Mouse (Mus musculus) cerebellum, postnatal 36 days (tissue): ENCODE results near the gene Traf3.

Experiments used
- DNase-seq, 2 experiments: peaks; one replicate each; pipeline ENCODE4 v3.0.0; 2021 to 2022; ENCODE audit warnings: mixed read lengths in 2 of 2

Traf3 gene

DNA sequence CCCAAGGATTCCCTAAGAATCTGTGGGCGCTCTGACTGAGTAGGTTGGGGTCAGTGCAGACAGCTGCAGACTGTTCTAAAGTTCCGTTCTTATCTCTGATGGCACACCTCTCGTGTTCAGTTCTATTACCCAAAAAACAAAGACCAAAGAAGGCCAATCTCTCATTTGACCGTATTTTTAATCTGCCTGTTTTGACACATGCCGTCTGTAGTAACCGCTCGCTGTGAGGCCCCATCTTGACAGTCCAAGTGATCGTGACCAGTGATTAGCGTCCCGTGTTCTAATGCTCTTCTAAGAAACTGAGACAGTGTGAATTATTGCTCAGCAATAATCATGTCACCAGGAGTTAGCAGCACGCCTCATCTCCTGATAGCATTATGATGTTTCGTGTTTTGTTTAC, 100.4 kb downstream of the Traf3 start:
- no peak for DNase-seq

DNA sequence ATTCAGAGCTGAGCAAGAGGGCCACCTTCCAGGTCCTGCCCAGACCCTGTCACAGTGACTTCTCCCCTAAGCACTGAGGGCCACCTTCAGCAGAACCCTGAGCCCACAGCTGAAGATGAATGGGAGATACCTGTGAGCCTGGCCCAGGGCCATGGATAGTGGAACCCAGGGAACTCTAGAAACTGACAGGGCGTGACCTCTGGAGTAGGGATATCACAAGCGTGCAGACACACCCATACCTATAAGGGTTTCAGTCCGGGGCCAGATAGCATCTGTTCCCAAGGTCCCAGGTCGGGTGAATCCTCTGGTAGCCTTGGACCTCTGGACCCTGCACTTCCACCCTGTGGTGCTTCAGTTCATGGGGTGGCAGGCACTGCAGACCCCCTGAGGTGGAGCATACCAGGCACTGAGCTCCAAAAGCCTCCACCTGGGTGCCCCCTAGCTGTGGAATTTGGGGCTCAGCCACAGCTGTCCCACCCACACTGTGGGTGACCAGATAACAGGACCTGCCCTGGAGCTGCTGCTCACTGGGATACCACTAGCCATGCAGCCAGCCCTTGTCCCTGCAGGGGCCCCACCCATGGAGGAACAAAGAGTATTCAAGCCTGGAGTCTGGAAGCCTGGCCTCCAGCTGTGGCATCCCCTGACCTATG, 101.6 kb downstream of the Traf3 start:
- no peak for DNase-seq

GRCm38 (mm10) chr12:111270629-111271277, 104.6 kb downstream of the Traf3 start, which contains the start of gene Amn:
Gene Amn (plus strand): TSS chr12:111271095.
- DNase-seq = no peak

DNA sequence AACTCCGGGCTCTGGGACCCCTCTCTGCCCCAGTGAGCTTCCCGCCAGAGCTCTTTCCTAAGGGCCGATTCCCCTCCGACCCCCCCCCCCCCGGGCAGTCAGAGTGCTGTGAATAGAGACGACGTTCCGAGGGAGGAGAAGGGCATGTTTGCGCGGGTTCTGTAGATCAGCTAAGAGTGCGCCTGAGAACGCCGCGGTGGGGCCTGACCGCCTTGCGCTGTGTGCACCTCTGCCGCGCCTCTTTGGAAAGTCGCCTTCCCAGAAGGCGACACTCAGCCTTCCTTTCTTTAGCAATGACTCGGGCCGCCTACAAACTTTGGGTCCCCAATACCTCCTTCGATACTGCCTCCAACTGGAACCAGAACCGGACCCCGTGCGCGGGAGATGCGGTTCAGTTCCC, 105.2 kb downstream of the Traf3 start:
- DNase-seq = no peak

- no peak for DNase-seq
Measured at GRCm38 (mm10) chr12:111271966-111272365, 105.8 kb downstream of the Traf3 start.

DNA sequence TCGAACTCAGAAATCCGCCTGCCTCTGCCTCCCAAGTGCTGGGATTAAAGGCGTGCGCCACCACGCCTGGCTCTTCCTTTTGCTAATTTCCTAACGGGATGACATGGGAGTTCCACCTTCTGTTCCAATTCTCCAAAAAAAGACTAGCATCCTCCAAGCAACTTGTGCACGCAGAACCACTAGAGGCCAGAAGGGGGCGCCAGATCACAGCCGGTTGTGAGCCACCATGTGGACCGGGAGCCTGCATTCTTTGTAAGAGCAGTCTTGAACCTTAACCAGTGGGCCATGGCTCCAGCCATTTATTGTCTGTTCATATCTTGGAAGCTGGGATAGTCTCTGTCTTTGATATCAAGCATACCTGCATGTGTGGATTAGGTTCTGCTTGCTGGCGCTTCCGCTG, 106.2 kb downstream of the Traf3 start:
- DNase-seq = peak; percentile 89 to 94

DNA sequence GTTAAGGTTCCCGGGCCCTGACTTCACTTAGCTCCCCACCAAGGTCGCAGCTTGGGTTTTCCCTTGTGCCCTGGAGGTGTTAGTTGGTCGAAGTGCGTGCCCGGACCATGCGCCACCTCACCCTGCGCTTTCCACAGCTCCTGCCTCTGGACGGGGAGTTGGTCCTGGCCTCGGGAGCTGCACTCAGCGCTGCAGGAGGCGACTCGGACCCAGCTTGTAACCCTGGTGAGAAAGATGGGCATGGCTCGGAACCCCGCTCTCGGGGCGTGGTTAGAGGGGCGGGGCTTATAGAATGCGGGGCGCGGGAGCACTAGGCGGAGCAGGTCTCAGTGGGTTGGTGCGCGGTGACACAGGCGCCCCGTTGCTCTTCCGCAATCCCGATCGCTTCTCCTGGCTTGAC, 107.8 kb downstream of the Traf3 start:
- no peak for DNase-seq

GRCm38 (mm10) chr12:111274447-111275149, 108.4 kb downstream of the Traf3 start:
- peak in 1 of 2 experiments; percentile 25 for DNase-seq

DNA sequence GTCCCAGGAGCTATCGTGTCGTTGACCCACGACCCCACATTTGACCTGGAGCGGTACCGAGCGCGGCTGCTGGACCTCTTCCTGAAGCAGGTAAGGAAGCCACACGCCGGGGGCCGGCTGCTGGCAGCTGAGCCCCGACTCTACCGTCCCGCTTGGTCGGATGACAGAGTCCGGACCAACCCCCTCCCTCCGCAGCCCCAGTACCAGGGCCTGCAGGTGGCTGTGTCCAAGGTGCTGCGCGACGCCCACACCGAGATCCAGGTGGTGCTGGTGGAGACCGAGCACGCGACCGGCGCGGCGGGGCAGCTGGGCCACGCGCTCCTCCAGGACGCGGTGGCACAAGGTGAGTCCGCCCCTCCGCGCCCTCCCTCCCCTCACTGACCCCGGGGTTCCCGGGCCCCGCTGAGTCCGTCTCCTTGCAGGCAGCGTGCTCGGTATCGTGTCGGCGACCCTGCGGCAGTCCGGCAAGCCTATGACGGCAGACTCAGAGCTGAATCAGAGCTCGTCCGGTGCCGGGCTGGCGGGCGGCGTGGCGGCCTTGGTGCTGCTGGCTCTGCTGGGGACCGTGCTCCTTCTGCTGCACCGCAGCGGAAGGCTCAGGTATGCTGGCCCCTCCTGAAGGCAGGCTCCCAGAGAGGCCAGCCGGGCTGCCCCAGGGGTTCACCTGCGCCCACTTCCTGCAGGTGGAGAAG, 109.1 kb downstream of the Traf3 start:
- peak in 1 of 2 experiments; percentile 33 for DNase-seq

- DNase-seq = no peak
Measured at GRCm38 (mm10) chr12:111276371-111276770, 110.2 kb downstream of the Traf3 start.

GRCm38 (mm10) chr12:111283573-111283972, 117.4 kb downstream of the Traf3 start:
- no peak for DNase-seq

DNA sequence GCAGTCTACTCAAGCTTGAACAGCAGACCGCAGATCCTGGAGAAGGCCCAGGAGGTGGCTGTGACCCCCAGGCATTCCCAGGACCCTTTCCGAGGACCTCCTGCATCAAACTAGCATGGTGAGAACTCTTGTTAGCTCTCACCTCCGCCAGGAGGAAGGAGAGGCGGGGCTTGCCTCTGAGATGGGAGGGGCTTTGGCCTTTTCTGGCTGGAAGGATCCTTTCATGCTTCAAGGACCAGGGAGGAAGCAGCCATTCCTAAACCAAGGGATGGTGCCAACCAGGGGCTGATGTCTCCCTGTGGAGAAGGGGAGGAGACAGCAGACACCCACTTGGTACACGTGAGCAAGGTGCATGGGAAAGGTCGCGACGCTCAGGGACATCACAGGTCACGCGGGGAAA, 118.4 kb downstream of the Traf3 start:
- DNase-seq = no peak

DNA sequence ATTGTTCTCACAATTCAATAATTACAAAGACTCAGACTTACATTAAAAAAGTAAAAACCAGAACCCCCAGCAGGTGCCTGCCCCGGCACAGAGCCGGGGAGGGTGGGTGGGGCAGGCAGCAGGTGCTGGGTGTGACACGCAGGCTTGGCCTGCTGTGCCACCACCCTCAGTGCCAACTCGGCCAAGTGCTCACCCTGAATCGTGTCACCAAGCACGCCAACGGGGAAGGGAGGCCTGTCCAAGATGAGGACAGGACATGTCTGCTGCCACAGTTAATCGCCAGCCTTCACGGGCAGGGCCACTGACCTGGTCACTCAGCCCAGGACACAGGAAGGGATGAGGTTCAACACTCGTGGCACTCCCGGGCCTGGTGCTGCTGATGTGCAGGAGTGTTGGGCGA, 126.9 kb downstream of the Traf3 start:
- peak; percentile 56 to 63 for DNase-seq

GRCm38 (mm10) chr12:111301322-111302017, 135.3 kb downstream of the Traf3 start:
- DNase-seq = no peak

DNA sequence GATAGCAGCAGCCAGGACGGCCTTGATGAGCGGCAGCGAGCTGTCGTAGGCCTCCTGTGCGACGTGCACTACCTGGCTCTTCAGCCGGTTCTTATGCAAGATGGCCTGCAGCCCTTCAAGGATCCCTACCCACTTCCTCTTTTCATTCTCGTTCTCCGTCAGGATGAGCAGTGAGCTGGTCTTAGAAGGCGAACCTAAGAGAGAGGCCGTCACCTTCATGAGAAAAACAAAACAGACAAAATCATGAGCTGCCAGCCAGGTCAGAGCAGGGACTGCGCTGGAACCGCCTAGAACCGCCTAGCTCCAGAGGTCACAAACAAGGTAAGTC, 135.8 kb downstream of the Traf3 start:
- no peak for DNase-seq

GRCm38 (mm10) chr12:111303702-111304337, 137.7 kb downstream of the Traf3 start:
- no peak for DNase-seq

GRCm38 (mm10) chr12:111306821-111307220, 140.7 kb downstream of the Traf3 start:
- no peak for DNase-seq

DNA sequence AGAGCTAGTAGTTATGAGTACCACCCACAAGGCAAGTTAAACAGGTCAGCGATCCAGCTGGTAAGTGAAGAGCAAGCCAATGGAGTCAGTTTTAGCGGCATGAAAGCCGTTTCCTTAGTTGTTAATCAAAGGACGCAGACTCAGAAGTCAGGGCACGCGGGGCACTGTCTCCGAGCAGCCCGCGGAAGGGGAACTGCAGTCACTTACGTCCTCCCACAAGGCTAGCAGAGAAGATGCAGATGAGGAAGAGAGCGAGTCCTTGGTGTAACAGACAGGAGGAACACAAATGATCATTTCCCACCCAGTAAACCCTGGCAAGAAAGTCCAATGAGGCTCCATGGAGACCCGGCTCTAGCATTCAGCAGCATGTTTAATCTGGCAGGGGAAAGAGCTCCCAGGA, 143.1 kb downstream of the Traf3 start:
- no peak for DNase-seq

DNA sequence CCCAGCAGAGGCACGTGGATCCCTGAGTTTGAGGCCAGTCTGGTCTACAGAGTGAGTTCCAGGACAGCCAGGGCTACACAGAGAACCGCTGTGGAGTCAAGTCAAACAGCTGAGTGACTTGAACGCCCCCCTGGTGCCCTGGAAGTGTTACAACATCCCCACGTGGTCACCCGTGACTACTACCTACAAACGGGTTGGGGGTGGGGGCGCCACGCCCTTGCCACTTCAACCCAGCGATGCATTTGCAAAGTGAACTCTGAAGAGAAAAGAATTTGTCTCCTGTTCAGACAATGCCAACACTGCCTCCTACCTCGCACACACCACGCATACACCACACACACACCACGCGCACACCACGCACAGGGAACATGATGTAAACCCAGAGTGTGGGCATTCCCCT, 143.8 kb downstream of the Traf3 start:
- no peak for DNase-seq

DNA sequence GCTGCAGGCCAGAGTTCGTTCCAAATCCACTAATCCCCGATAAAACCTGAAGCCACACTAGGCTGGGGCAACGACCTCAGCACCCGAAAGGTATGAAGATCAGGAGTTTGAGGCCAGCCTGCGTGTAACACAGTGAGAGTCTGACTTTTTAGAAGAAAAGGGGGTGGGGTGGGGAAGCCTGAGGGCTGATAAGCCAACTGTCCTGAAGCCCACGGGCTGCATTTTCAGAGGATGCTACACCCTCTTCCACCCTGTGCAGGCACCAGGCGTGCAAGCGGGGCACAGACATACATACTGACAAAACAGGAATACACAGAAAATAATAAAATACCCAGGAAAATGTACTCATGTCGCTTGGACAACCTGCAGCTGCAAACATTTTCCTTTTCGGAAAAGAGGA, 145.6 kb downstream of the Traf3 start:
- no peak for DNase-seq

DNA sequence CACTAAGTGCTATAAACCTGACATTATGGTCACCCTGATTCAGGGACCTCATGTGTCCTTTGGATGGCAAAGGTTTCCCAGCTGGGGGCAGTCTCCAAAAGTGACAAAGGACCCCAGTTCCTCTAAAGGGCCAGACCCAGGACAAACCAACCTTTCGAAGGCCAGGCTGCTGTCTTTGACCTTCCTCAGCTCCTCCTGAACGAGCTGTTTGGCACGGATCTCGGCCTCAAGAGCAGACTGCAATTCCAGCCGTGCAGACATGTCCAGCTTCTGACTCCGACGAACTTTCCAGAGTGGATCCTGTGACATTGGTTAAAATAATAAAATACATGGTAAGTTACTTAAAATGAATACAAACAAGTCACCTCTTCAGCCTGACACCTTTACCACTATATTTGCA, 148.1 kb downstream of the Traf3 start:
- DNase-seq = no peak
